Mouse (Mus musculus): ENCODE results near the gene Soga1. TPM values are rescaled to one million over a fixed set of nuclear protein-coding genes. Genes with fewer than 3 reads are reported as not detected.

Soga1 gene
- total RNA-seq, 2 experiments from 2014 or later, result 2.3 to 2.9 TPM

DNA sequence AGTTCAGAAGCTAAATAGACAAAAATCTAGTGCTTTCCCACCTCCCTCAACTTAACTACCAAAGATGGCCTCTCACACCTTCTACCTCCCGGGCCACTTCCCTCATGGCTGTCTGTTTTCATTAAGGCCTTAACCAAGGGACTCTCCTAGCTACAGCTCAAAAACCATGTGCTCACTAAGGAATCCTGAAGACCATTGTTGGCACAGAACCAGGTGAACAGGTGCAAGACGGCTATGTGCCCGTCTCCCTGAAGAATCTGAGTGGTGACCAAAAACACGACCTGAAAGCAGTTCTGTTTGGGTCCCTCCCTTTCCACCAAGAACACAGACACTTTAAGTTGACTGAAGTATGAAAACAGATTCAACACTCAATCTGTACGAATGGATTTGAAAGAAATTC, 80.8 kb downstream of the Soga1 start:
- no peak for ATAC-seq (replicated peaks; ENCODE audit: poor library complexity)

DNA sequence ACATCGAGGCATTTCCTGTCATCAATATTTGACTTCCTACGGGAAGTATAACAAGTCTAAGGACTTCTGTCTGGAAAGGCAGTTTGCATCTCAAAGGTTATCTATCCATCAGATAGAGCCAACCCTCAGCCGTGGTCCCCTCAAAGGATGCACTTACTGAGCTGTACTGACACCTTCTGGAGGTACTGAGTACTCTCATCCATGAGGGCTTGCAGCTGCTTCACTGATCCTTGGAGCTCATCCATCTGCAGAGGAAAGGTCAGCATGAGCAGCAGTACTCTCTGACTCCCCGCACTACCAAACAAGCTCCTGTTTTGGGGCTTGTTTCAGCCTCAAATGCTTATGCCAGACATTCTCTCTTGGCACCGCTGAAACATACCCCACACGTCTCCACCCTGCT, 82.5 kb downstream of the Soga1 start:
- peak; percentile 58 for ATAC-seq (replicated peaks; ENCODE audit: poor library complexity)

DNA sequence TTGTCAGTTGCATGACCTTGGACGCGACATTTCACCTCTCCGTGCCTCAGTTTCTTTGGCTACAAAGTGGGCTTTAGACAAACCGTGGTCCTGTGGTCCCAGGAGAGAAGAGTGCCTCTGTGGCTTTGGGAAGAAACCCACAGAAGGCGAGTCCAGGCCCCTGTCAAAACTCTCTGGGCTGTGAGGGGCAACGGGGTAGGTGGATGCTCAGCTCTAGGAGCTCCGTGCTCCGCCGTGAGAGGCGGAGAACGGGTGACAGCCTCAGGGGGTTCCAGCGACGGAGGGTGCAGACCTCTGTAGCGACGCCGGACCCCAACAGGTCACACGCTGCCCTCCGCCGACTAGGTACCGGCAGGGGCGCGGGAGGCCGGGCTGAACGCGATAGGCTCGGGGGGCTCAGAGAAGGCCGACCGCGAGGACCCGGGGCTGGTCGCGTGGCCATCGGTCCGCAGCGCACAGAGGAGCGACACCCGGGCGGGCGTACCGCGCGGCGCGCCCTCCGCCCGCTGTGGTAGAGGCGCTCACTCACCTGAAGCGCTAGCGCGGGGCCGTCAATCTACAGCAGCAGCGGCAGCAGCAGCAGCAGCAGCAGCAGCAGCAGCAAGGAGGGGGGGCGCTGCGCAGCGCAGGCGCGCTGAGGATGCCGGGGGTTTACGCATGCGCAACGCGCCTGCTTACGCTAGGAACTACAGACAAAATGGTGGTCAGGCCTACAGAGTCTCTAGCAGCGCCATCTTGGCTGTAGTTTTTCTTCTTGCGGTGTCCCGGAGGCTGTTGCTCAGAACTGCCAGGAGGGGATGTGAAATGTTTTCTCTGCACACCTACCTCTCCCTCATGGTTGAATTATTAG, 87.4 kb downstream of the Soga1 start, which contains the start of gene Ndrg3:
TSS of gene Ndrg3 (minus strand) at position 587 of the 850 bp plus-strand sequence.
- ATAC-seq (replicated peaks; ENCODE audit: poor library complexity), result peak; percentile 94

- ATAC-seq (replicated peaks; ENCODE audit: poor library complexity), result no peak
These were observed 88.2 kb downstream of the Soga1 start for GRCm38 (mm10) chr2:156990727-156991431.

- no peak for ATAC-seq (replicated peaks; ENCODE audit: poor library complexity)
These were observed 91.7 kb downstream of the Soga1 start for GRCm38 (mm10) chr2:156987316-156987715.

GRCm38 (mm10) chr2:156982864-156983263, 96.2 kb downstream of the Soga1 start:
- peak; percentile 97 for ATAC-seq (replicated peaks; ENCODE audit: poor library complexity)

- ATAC-seq (replicated peaks; ENCODE audit: poor library complexity), result no peak
These were observed 97.8 kb downstream of the Soga1 start for GRCm38 (mm10) chr2:156981291-156981690.

DNA sequence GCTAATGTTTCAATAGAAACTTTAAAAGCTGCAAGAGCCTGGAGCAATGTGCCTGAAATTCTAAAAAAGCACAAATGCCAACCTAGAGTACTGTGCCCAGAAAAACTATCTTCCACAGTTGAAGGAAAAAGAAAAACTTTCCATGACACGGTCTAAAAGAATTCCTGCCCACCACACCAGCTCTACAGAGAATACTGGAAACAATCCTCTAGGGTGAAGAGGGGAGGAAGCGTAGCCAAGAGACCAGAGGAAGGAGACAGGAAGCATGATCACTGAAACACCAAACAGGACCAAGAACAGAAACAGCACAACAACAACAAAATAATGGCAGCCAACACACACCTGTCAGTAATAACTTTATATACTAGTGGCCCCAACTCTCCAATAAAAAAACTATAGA, 99.0 kb downstream of the Soga1 start:
- no peak for ATAC-seq (replicated peaks; ENCODE audit: poor library complexity)

GRCm38 (mm10) chr2:156976711-156977110, 102.3 kb downstream of the Soga1 start:
- ATAC-seq (replicated peaks; ENCODE audit: poor library complexity), result no peak

DNA sequence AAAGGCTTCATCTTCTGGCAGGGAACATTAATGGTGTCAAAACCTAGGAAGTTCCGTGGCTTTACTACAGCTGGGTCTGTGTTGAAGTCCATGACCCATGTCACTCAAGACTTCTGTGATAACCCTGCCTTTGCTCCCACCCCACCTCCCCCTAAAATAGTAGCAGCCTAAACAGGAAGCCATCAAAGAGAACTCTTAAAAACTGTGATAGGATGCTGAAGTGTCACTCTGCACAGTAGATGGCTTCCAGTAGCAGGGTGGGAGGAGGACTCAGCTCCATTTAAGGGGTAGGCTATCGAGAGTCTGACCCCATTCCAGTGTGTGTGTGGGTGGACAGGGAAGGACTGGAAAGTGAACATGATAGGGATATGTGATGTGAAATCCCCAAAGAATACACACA, 104.1 kb downstream of the Soga1 start:
- ATAC-seq (replicated peaks; ENCODE audit: poor library complexity), result no peak

GRCm38 (mm10) chr2:156973316-156974100, 105.5 kb downstream of the Soga1 start:
- no peak for ATAC-seq (replicated peaks; ENCODE audit: poor library complexity)

GRCm38 (mm10) chr2:156970253-156970652, 108.8 kb downstream of the Soga1 start:
- ATAC-seq (replicated peaks; ENCODE audit: poor library complexity), result no peak

DNA sequence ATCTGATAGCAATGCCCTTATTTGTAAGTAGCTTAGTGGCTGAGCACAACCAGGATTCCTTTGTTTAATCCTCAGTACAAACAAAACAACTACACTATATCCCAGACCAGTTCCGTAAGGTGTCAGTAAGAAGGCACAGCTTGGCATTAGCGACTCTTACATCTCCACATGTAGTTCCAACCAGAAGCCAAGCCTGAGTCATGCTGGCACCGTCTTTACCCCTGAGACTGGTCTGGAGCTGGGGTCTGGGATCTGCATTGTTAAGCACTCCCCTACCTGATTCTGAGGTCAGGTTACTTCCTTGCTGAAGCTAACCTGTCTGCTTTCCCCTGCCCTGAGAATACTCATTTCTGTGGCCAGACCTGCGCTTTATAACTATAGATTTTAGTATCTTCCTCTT, 110.6 kb downstream of the Soga1 start:
- ATAC-seq (replicated peaks; ENCODE audit: poor library complexity), result no peak

- ATAC-seq (replicated peaks; ENCODE audit: poor library complexity), result 0 out of 2 replicates have a peak, but pooled peaks have one; percentile 31
These were observed 111.7 kb downstream of the Soga1 start for GRCm38 (mm10) chr2:156967388-156967787.

Other genes starting within 250 kb of the Soga1 start
- gene Tgif2, start 239.2 kb downstream of the Soga1 start, total RNA-seq (2015), result 7.2 and 7.9 TPM in 2 replicates
- 10.7 and 12.5 TPM in 2 replicates for gene Tgif2, start 239.2 kb downstream of the Soga1 start, total RNA-seq (2017)
- gene 4930518I15Rik, start 221.3 kb downstream of the Soga1 start, total RNA-seq (2015), result 0.42 and 3.0 TPM in 2 replicates
- gene 4930518I15Rik, start 221.3 kb downstream of the Soga1 start, total RNA-seq (2017), result 1.2 TPM in 1 of 2 replicates, not detected in the other
- gene Rab5if, start 216.1 kb downstream of the Soga1 start, total RNA-seq (2015), result 377 and 404 TPM in 2 replicates
- 204 and 210 TPM in 2 replicates for gene Rab5if, start 216.1 kb downstream of the Soga1 start, total RNA-seq (2017)
- gene Sla2, start 192.1 kb downstream of the Soga1 start, total RNA-seq (2015), result 0.10 and 0.57 TPM in 2 replicates
- gene Sla2, start 192.1 kb downstream of the Soga1 start, total RNA-seq (2017), result 0.37 and 0.92 TPM in 2 replicates
- gene Ndrg3, start 87.2 kb downstream of the Soga1 start, total RNA-seq (2015), result 24.9 and 27.1 TPM in 2 replicates
- 24.2 and 28.5 TPM in 2 replicates for gene Ndrg3, start 87.2 kb downstream of the Soga1 start, total RNA-seq (2017)
- gene Dsn1, start 72.1 kb downstream of the Soga1 start, total RNA-seq (2015), result 15.0 and 17.1 TPM in 2 replicates
- 68.2 and 78.2 TPM in 2 replicates for gene Dsn1, start 72.1 kb downstream of the Soga1 start, total RNA-seq (2017)
- not detected in 2 replicates for gene Tldc2, start 7.8 kb upstream of the Soga1 start, total RNA-seq (2015)
- not detected in 2 replicates for gene Tldc2, start 7.8 kb upstream of the Soga1 start, total RNA-seq (2017)
- 90.6 and 93.0 TPM in 2 replicates for gene Samhd1, start 56.0 kb upstream of the Soga1 start, total RNA-seq (2015)
- 60.4 and 62.9 TPM in 2 replicates for gene Samhd1, start 56.0 kb upstream of the Soga1 start, total RNA-seq (2017)
- gene Rbl1, start 125.3 kb upstream of the Soga1 start, total RNA-seq (2015), result 78.8 and 85.2 TPM in 2 replicates
- 74.0 and 89.5 TPM in 2 replicates for gene Rbl1, start 125.3 kb upstream of the Soga1 start, total RNA-seq (2017)
- 326 and 354 TPM in 2 replicates for gene Rpn2, start 199.8 kb upstream of the Soga1 start, total RNA-seq (2015)
- gene Rpn2, start 199.8 kb upstream of the Soga1 start, total RNA-seq (2017), result 314 and 317 TPM in 2 replicates
- gene Mroh8, start 200.3 kb upstream of the Soga1 start, total RNA-seq (2015), result 0.07 and 0.22 TPM in 2 replicates
- 0.68 TPM in 1 of 2 replicates, not detected in the other for gene Mroh8, start 200.3 kb upstream of the Soga1 start, total RNA-seq (2017)